Mouse (Mus musculus): ENCODE measurements around the gene B3galt4.
A peak's percentile ranks its signal among the peaks of the same experiment; 100 is the strongest.

The B3galt4 gene

GRCm38 (mm10) chr17:33943454-33943853 lies 7.8 kb downstream of the B3galt4 start:
- no peak for DNase-seq (ENCODE audit: low spot score)

- DNase-seq (ENCODE audit: low spot score): no peak
Measured at GRCm38 (mm10) chr17:33941381-33941780, 9.9 kb downstream of the B3galt4 start.

GRCm38 (mm10) chr17:33940981-33941380 lies 10.3 kb downstream of the B3galt4 start:
- DNase-seq (ENCODE audit: low spot score): no peak

GRCm38 (mm10) chr17:33940206-33940805 lies 11.0 kb downstream of the B3galt4 start, which contains the start of the genes Pfdn6 and Wdr46:
Gene Pfdn6 (minus strand): TSS chr17:33940343.
Gene Wdr46 (plus strand): TSS chr17:33940660.
- DNase-seq (ENCODE audit: low spot score): peak; percentile 83

GRCm38 (mm10) chr17:33938783-33939182 lies 12.5 kb downstream of the B3galt4 start:
- no peak for DNase-seq (ENCODE audit: low spot score)

- DNase-seq (ENCODE audit: low spot score): no peak
Measured at GRCm38 (mm10) chr17:33936993-33937392, 14.3 kb downstream of the B3galt4 start.

DNA sequence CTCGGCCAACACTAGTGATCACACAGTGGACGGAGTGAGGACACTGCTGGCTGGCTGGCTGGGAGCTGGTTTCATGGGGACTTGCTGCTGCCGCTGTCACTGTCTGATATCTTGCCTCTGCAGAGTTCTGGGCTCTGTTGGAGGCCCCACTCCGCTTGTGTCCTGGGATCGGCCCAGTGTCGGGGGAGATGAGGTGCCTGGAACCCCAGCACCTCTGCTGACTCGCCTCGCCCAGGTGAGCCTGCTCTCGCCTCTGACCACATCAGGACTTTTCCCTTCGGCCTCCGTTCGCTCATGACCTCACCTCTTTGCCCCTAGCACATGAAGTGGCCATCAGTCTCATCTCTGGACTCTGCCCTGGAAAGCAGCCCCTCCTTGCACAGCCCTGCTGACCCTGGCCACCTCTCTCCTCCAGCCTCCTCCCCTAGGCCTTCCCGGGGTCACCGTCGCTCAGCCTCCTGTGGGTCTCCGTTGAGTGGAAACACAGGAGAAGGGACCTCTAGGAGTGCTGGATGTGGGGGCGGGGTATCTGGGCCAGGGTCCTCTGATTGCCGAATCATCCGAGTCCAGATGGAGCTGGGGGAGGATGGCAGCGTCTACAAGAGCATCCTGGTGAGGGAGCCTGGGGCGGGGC lies 15.7 kb downstream of the B3galt4 start:
- DNase-seq (ENCODE audit: low spot score): no peak

DNA sequence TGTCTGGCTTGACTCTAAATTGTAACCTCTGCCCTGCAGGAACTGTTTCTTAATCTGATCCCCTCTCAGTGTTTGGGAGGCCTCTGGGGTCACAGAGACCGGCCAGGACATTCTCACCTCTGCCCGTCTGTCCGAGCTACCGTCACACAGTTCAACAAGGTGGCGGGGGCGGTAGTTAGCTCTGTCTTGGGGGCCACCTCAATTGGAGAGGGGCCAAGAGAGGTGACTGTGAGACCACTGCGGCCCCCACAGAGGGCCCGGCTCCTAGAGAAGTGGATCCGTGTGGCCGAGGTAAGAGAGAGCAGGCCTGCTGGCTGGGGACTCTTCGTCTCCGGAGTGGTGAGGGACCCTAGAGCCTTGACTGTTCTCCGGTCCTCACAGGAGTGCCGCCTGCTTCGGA lies 18.3 kb downstream of the B3galt4 start:
- no peak for DNase-seq (ENCODE audit: low spot score)

DNA sequence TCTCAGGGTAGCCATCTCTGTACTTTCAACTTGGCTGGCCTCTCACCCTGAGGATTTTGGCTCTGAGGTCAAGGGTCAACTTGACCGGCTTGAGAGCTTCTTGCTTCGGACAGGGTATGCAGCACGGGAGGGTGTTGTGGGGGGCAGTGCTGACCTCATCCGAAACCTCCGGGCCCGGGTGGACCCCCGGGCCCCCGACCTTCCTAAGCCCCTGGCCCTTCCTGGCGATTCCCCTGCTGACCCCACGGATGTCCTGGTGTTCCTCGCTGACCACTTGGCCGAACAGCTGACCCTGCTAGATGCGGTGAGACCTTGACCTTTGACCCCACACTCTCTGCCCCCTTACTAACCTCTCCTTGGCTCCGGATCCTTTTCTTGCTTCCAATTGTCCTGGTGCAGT lies 18.8 kb downstream of the B3galt4 start:
- no peak for DNase-seq (ENCODE audit: low spot score)

GRCm38 (mm10) chr17:33931947-33932346 lies 19.3 kb downstream of the B3galt4 start:
- no peak for DNase-seq (ENCODE audit: low spot score)

GRCm38 (mm10) chr17:33931159-33931866 lies 20.0 kb downstream of the B3galt4 start:
- no peak for DNase-seq (ENCODE audit: low spot score)

GRCm38 (mm10) chr17:33930280-33931158 lies 20.8 kb downstream of the B3galt4 start:
- no peak for DNase-seq (ENCODE audit: low spot score)

GRCm38 (mm10) chr17:33929371-33930279 lies 21.7 kb downstream of the B3galt4 start, which contains the start of gene Rgl2:
Gene Rgl2 (plus strand): TSS chr17:33929543.
- peak; percentile 85 for DNase-seq (ENCODE audit: low spot score)

GRCm38 (mm10) chr17:33928251-33928947 lies 22.9 kb downstream of the B3galt4 start:
- DNase-seq (ENCODE audit: low spot score): no peak

DNA sequence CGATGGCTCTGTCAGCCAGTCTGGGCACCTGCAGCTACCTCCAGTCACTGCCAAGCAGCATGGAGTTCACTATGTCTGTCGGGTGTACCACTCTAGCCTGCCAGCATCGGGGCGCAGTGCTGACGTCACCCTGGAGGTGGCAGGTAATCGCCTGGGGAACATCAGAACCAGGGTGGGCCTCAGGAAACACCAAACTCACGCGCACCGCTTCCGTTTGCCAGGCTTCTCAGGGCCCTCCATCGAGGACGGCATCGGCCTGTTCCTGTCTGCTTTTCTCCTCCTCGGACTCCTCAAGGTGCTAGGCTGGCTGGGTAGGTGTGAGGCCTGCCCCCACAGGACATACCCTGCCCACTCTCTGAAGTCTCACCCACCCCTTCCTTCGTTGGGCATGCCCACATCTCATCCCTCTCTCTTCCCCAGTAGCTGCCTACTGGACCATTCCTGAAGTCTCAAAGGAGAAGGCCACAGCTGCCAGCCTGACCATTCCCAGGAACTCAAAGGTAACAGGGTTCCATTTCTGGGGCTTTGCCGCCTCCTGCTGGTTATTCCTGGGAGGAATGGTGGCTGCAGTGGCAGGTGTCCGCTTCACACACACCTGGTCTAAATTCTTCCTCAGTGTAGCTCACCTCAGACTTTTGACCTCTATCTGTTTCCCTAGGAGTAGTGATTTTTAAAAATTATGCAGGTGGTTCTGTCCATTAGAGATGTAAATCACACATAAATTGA lies 24.9 kb downstream of the B3galt4 start:
- DNase-seq (ENCODE audit: low spot score): no peak

GRCm38 (mm10) chr17:33925406-33926116 lies 25.7 kb downstream of the B3galt4 start:
- no peak for DNase-seq (ENCODE audit: low spot score)

DNA sequence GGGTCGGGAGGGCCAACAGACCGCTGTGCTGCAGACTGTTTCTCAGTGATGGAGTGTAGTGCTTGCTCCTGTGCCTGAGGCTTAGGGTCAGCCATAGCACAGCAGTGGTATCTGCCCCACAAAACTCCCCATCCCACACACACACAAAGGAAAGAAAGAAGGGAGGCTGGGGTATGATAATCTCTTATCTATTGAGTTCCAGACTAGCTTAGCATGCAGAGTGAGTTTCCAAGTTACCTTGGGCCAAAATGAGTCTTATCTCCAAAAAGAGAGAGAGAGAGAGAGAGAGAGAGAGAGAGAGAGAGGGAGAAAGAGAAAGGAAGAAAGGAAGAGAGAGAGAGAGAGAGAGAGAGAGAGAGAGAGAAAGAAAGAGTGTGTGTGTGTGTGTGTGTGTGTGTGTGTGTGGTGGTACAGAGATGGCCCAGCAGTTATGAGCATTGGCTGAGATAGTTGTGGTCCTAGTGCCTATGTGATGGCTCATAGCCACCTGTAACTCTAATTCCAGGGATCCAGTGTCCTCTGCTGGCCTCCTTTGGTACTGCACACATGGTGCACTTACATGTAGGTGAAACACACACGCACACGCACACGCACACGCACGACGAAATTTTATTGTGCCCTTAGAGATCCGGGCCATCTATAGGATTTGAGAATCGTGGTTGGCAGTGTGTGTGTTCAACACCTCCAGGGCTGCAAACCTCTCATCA lies 26.6 kb downstream of the B3galt4 start:
- no peak for DNase-seq (ENCODE audit: low spot score)

DNA sequence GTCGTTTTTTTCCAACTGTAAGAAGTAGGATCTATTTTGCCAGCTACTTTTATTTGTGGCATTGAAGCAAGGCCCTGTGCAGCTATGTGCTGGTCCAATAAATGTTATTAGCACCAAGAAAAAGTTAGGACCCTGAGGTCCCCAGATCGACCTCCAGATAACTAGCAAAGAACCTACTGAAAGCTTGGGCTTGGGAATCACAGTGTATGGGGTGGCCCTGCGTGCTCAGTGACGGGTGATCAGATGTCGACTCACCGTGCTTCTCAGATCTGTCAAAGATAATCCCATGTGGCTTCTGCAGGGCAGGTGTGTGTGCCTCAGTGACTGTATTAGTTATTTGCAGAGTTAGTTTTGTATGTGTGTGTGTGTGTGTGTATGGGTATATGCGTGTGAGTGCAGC lies 29.9 kb downstream of the B3galt4 start:
- DNase-seq (ENCODE audit: low spot score): no peak

Data from left cerebral cortex, adult 11 months (tissue).